Mouse (Mus musculus): ENCODE measurements around the gene Xcr1. TPM values are rescaled to one million over a fixed set of nuclear protein-coding genes. Genes with fewer than 3 reads are reported as not detected.

Gene Xcr1
- polyA plus RNA-seq, 1 experiment from 2014 or later = 0.04 TPM

GRCm38 (mm10) chr9:123805241-123805640 is 56.6 kb downstream of the Xcr1 start:
- Histone ChIP-seq H3K36me3 (ENCODE audit: control insufficient read depth, insufficient read depth, low read length) (peaks cover 12% of the 10 kb centered on the region), H3K4me1 (ENCODE audit: control insufficient read depth, insufficient read depth, low read length) (no peaks in the 10 kb centered on the region), H3K9me3 (ENCODE audit: control insufficient read depth, low read length) (no peaks in the 10 kb centered on the region), H3K9ac (replicated peaks; ENCODE audit: low read length) (no peak overlapping the region), H3K4me3 (replicated peaks; ENCODE audit: low read depth, low read length) (no peak overlapping the region), H3K4me2 (ENCODE audit: low read length) (no peak overlapping the region), H3K27me3 (ENCODE audit: control insufficient read depth, insufficient read depth, low read length) (no peaks in the 10 kb centered on the region), H3K27ac (replicated peaks; ENCODE audit: low read depth, low read length) (no peak overlapping the region)
- ATAC-seq (ENCODE audit: low FRiP score, low TSS enrichment) (no peak), DNase-seq (no peak)
- 96% methylated on average over 2 of the region's 2 CpGs for WGBS

GRCm38 (mm10) chr9:123802896-123803295 is 58.9 kb downstream of the Xcr1 start:
- Histone ChIP-seq H3K36me3 (ENCODE audit: control insufficient read depth, insufficient read depth, low read length) (peaks cover 7% of the 10 kb centered on the region), H3K4me1 (ENCODE audit: control insufficient read depth, insufficient read depth, low read length) (no peaks in the 10 kb centered on the region), H3K9ac (replicated peaks; ENCODE audit: low read length) (no peak overlapping the region), H3K9me3 (ENCODE audit: control insufficient read depth, low read length) (no peaks in the 10 kb centered on the region), H3K27ac (replicated peaks; ENCODE audit: low read depth, low read length) (no peak overlapping the region), H3K4me2 (ENCODE audit: low read length) (no peak overlapping the region), H3K27me3 (ENCODE audit: control insufficient read depth, insufficient read depth, low read length) (no peaks in the 10 kb centered on the region), H3K4me3 (replicated peaks; ENCODE audit: low read depth, low read length) (no peak overlapping the region)
- DNase-seq = no peak
- ATAC-seq (ENCODE audit: low FRiP score, low TSS enrichment) = no peak

- DNase-seq (no peak), ATAC-seq (ENCODE audit: low FRiP score, low TSS enrichment) (no peak)
- WGBS = 97% methylated on average over 2 of the region's 2 CpGs
- Histone ChIP-seq H3K9ac (replicated peaks; ENCODE audit: low read length) (no peak overlapping the region), H3K36me3 (ENCODE audit: control insufficient read depth, insufficient read depth, low read length) (peaks cover 10% of the 10 kb centered on the region), H3K4me1 (ENCODE audit: control insufficient read depth, insufficient read depth, low read length) (no peaks in the 10 kb centered on the region), H3K4me2 (ENCODE audit: low read length) (no peak overlapping the region), H3K9me3 (ENCODE audit: control insufficient read depth, low read length) (no peaks in the 10 kb centered on the region), H3K4me3 (replicated peaks; ENCODE audit: low read depth, low read length) (no peak overlapping the region), H3K27ac (replicated peaks; ENCODE audit: low read depth, low read length) (no peak overlapping the region), H3K27me3 (ENCODE audit: control insufficient read depth, insufficient read depth, low read length) (no peaks in the 10 kb centered on the region)
Measured at GRCm38 (mm10) chr9:123802421-123802820, 59.4 kb downstream of the Xcr1 start.

Other genes starting within 250 kb of the Xcr1 start
- gene Slc6a20b, start 229.5 kb downstream of the Xcr1 start, polyA plus RNA-seq (2014; fragmentation: Nextera tagmentation; extraction: Ambion mirVana) = 0.18 and 0.33 TPM in 2 replicates
- 0.16 and 0.51 TPM in 2 replicates for gene Ccr9, start 183.6 kb downstream of the Xcr1 start, polyA plus RNA-seq (2014; fragmentation: Nextera tagmentation; extraction: Ambion mirVana)
- 0.81 and 13.1 TPM in 2 replicates for gene Slc6a20a, start 183.1 kb downstream of the Xcr1 start, polyA plus RNA-seq (2014; fragmentation: Nextera tagmentation; extraction: Ambion mirVana)
- 55.0 and 60.7 TPM in 2 replicates for gene Lztfl1, start 144.3 kb downstream of the Xcr1 start, polyA plus RNA-seq (2014; fragmentation: Nextera tagmentation; extraction: Ambion mirVana)
- 0.11 TPM in 2 replicates for gene Cxcr6, start 55.6 kb downstream of the Xcr1 start, polyA plus RNA-seq (2014; fragmentation: Nextera tagmentation; extraction: Ambion mirVana)
- 9.7 and 10.2 TPM in 2 replicates for gene Fyco1, start 10.1 kb downstream of the Xcr1 start, polyA plus RNA-seq (2014; fragmentation: Nextera tagmentation; extraction: Ambion mirVana)
- 1.7 TPM in 1 of 2 replicates, not detected in the other for gene Ccr1, start 106.7 kb upstream of the Xcr1 start, polyA plus RNA-seq (2014; fragmentation: Nextera tagmentation; extraction: Ambion mirVana)
- gene Ccr1l1, start 116.4 kb upstream of the Xcr1 start, polyA plus RNA-seq (2014; fragmentation: Nextera tagmentation; extraction: Ambion mirVana) = not detected in 2 replicates
- not detected in 2 replicates for gene Ccr3, start 159.9 kb upstream of the Xcr1 start, polyA plus RNA-seq (2014; fragmentation: Nextera tagmentation; extraction: Ambion mirVana)
- gene Ccr2, start 239.9 kb upstream of the Xcr1 start, polyA plus RNA-seq (2014; fragmentation: Nextera tagmentation; extraction: Ambion mirVana) = 0.54 TPM in 1 of 2 replicates, not detected in the other

Measured in midbrain, embryonic 14.5 days (tissue).